9 mouse cellular contexts compared by ENCODE assay signal in the genomic region with DNA sequence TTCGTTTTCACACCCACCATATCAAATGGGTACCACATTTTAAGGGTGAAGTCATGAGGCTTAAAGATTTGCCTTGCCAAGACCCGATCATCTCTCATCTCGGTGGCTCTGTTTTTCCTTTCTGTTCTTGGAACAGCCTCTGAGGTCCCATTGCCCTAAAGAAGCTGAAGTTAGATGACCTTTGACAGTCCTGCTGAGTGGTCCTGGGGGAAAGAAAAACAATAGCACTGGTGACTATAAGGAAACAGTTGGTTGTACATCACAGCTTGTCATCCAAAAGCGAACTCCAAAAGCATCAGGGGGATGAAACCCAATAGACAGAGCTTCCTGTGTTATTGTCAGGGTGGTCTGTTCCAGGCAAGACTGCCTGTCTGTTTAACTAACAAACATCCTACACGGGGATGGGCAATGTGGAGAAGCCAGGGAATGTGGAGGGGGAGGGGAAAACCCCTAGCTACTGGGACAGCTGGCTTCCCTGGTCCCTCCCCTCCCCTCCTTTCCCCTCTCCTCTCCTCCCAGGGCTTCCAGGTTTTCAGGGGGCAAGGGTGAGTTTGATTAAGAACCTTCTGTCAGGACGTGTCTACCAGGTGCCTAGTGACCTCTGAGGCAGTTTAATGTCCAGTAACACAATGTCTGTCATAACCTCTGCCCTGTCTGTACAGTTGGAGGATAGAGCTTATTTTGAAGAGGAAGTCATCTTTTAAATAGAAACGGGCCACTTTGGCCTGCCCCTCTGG. TPM values are rescaled to one million over a fixed set of nuclear protein-coding genes. Genes with fewer than 3 reads are reported as not detected.
DNase-seq lines count a peak whose midpoint lies in the region; ATAC-seq lines count a peak whose summit lies in the region.
"Had no signal": no experiment of that assay in that cellular context is flagged by ENCODE, and none has a peak within 500 bp of the region (broad histone marks: within the 10 kb centered on the region; RNA-seq: fewer than 3 reads in every experiment).

No protein-coding gene starts in this region.

- peak; percentile 15 for DNase-seq in adrenal gland, adult 8-10 months
- no peak for DNase-seq in adrenal gland, postnatal 25 days
- peak; percentile 75 for DNase-seq in embryo, embryonic 10.5 days (ENCODE audit: low spot score)
- DNase-seq in kidney, adult 8-10 months: peak; percentile 23 to 50
- no peak for DNase-seq in right cerebral cortex, adult 18-20 months
- DNase-seq in left cerebral cortex, adult 11 months (ENCODE audit: low spot score): no peak
- DNase-seq: cerebellum, adult 9-11 months had no signal

- no peak overlapping the region for H3K9ac ChIP-seq in lung, embryonic 15.5 days

- H3K27ac ChIP-seq in lung, embryonic 15.5 days: peak overlapping the region; percentile 55

- H3K36me3 ChIP-seq in lung, embryonic 15.5 days: no peaks in the 10 kb centered on the region

- H3K4me2 ChIP-seq in lung, embryonic 15.5 days: no peak overlapping the region

- 17% methylated on average over 7 of the region's 7 CpGs for WGBS in lung, embryonic 15.5 days

- H3K9me3 ChIP-seq in lung, embryonic 15.5 days: no peaks in the 10 kb centered on the region

- H3K4me1 ChIP-seq in lung, embryonic 15.5 days: peaks cover 27% of the 10 kb centered on the region

- no peaks in the 10 kb centered on the region for H3K27me3 ChIP-seq in lung, embryonic 15.5 days

- ATAC-seq in lung, embryonic 15.5 days (ENCODE audit: borderline replicate concordance, extremely low read depth, low FRiP score, low TSS enrichment): peak; percentile 73
- ATAC-seq in erythroblast, adult 5-6 weeks (replicated peaks; ENCODE audit: low FRiP score, poor library complexity, severe bottlenecking): no peak

- no peak overlapping the region for H3K4me3 ChIP-seq in lung, embryonic 15.5 days

RNA-seq across cellular contexts. Expression of a gene that starts 27.5 kb away (rescaled TPM):
- total RNA-seq in adrenal gland, adult 8-10 months (2022): 10 to 100 TPM in 1 of 4 experiments, 1 to 10 TPM in 3; 4.3 to 17.6 (median 8.0) TPM
- total RNA-seq in adrenal gland, postnatal 25 days (2021): 45.1 and 46.7 TPM in 2 replicates
- polyA plus RNA-seq in lung, embryonic 15.5 days (2015; fragmentation: Nextera tagmentation; extraction: Ambion mirVana): 181 and 184 TPM in 2 replicates
- 0.63 TPM in 1 of 2 replicates, not detected in the other for total RNA-seq in erythroblast, adult 5-6 weeks (2015; ENCODE audit: low replicate concordance)
- 0.34 and 0.70 TPM in 2 replicates for total RNA-seq in erythroblast, adult 5-6 weeks (2017; ENCODE audit: low replicate concordance)

RNA-seq across cellular contexts. Expression of a gene that starts 33.5 kb away (rescaled TPM):
- total RNA-seq in adrenal gland, adult 8-10 months (2022): 10 to 100 TPM; 14.3 to 30.9 (median 24.9) TPM
- total RNA-seq in adrenal gland, postnatal 25 days (2021): 15.8 and 19.7 TPM in 2 replicates
- polyA plus RNA-seq in lung, embryonic 15.5 days (2015; fragmentation: Nextera tagmentation; extraction: Ambion mirVana): 0.29 and 0.35 TPM in 2 replicates
- total RNA-seq in erythroblast, adult 5-6 weeks (2015; ENCODE audit: low replicate concordance): not detected in 2 replicates
- 0.28 TPM in 1 of 2 replicates, not detected in the other for total RNA-seq in erythroblast, adult 5-6 weeks (2017; ENCODE audit: low replicate concordance)

Comparison
In these comparisons a context has a peak if more than half of its experiments do, and no peak if none do; other contexts are left out.
1. DNase-seq: peak in adrenal gland, adult 8-10 months (single experiment), embryo, embryonic 10.5 days (single experiment) and kidney, adult 8-10 months (2 of 2); none in adrenal gland, postnatal 25 days (single experiment), right cerebral cortex, adult 18-20 months (single experiment) and left cerebral cortex, adult 11 months (single experiment).
2. RNA of a gene that starts 33.5 kb away (total RNA-seq): 14.3 to 30.9 TPM in adrenal gland, adult 8-10 months and 15.8 to 19.7 TPM in adrenal gland, postnatal 25 days; 0.28 TPM in erythroblast, adult 5-6 weeks; every median in the first group is over 10 times any median in the second.